Mouse (Mus musculus): ENCODE data around the gene Mlxip. TPM values are rescaled to one million over a fixed set of nuclear protein-coding genes. Genes with fewer than 3 reads are reported as not detected.

Gene Mlxip
- polyA plus RNA-seq (2015; fragmentation: Nextera tagmentation; extraction: Ambion mirVana): 17.3 and 17.4 TPM in 2 replicates

GRCm38 (mm10) chr5:123394303-123394956 lies at the start of gene Mlxip:
Gene Mlxip, plus strand, starts transcription at chr5:123394798.
- Histone ChIP-seq H3K27ac (ENCODE audit: low read length) (peak within 1 kb of the TSS; percentile 93), H3K4me2 (ENCODE audit: low read depth, low read length) (peak within 1 kb of the TSS; percentile 65), H3K4me3 (replicated peaks; ENCODE audit: low read length) (peak within 1 kb of the TSS; percentile 80), H3K4me1 (ENCODE audit: control insufficient read depth, insufficient read depth, low read length) (peaks cover 39% of the 10 kb centered on the region), H3K9me3 (replicated peaks; ENCODE audit: control insufficient read depth, low read length) (no peaks in the 10 kb centered on the region), H3K36me3 (ENCODE audit: control insufficient read depth, insufficient read depth, low read length) (no peaks in the 10 kb centered on the region), H3K27me3 (ENCODE audit: control insufficient read depth, insufficient read depth, low read length) (no peaks in the 10 kb centered on the region), H3K9ac (ENCODE audit: low read length) (peak within 1 kb of the TSS; percentile 87)
- peak; percentile 98 for ATAC-seq (ENCODE audit: insufficient read depth, low FRiP score)
- 0% methylated on average over 48 of the region's 50 CpGs for WGBS

DNA sequence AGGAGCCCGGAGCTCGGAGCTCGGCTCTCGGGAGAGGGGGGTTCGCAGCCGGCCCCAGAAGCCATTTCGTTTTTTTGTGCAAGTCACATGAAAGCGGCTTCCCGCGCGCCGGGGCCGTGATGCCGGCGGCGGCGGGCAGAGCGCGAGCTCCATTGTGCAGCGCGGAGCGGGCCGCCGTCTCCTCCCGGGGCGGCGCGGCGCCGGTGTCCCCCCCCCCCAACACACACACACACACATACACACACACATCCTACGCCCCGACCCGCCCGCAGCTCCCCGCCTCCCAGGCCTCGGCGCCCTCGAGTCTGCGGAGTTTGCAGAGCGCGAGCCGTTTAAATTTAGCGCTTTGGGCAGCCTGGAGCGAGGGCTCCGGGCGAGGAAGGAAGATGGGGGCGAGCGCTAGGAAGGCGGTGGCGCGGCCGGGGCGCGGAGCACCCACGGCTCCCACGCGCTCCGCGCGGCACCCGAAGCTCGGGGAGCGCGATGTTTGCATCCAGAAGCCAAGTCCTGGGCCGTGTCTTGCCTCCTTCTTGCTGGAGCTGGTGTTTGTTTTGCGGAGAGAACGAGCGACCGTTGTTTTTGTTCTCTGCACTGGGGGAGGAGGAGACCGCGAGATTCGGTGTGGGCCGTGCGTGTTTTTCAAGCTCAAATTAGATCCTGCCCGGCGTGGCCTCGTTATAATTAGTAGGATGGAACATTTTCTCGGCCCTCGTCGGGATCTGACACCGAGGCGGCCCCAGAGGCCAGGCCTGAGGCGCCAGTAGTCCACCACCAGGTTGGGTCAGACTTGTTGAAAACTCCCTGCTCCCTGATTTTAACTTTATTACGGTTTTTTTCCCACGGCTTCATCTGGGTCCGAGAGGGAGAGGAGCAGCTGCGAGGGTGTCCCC lies 49.4 kb upstream of the Mlxip start:
- peak overlapping the region; percentile 82 for H3K4me3 ChIP-seq (replicated peaks; ENCODE audit: low read length)
- H3K4me2 ChIP-seq (ENCODE audit: low read depth, low read length): peak overlapping the region; percentile 92
- peak overlapping the region; percentile 98 for H3K27ac ChIP-seq (ENCODE audit: low read length)
- ATAC-seq (ENCODE audit: insufficient read depth, low FRiP score): peak; percentile 41; the same call in 1 of the 2 replicates
- WGBS: under 1% methylated on average over 61 of the region's 87 CpGs
- H3K9me3 ChIP-seq (replicated peaks; ENCODE audit: control insufficient read depth, low read length): no peaks in the 10 kb centered on the region
- H3K9ac ChIP-seq (ENCODE audit: low read length): peak overlapping the region; percentile 95
- H3K4me1 ChIP-seq (ENCODE audit: control insufficient read depth, insufficient read depth, low read length): peaks cover 22% of the 10 kb centered on the region
- no peaks in the 10 kb centered on the region for H3K36me3 ChIP-seq (ENCODE audit: control insufficient read depth, insufficient read depth, low read length)
- no peaks in the 10 kb centered on the region for H3K27me3 ChIP-seq (ENCODE audit: control insufficient read depth, insufficient read depth, low read length)

GRCm38 (mm10) chr5:123345853-123346654 lies 48.5 kb upstream of the Mlxip start:
- peak overlapping the region; percentile 82 for H3K4me3 ChIP-seq (replicated peaks; ENCODE audit: low read length)
- peaks cover 22% of the 10 kb centered on the region for H3K4me1 ChIP-seq (ENCODE audit: control insufficient read depth, insufficient read depth, low read length)
- H3K9me3 ChIP-seq (replicated peaks; ENCODE audit: control insufficient read depth, low read length): no peaks in the 10 kb centered on the region
- no peaks in the 10 kb centered on the region for H3K27me3 ChIP-seq (ENCODE audit: control insufficient read depth, insufficient read depth, low read length)
- ATAC-seq (ENCODE audit: insufficient read depth, low FRiP score): peak; percentile 44; the same call in 1 of the 2 replicates
- H3K4me2 ChIP-seq (ENCODE audit: low read depth, low read length): peak overlapping the region; percentile 92
- peak overlapping the region; percentile 98 for H3K27ac ChIP-seq (ENCODE audit: low read length)
- peak overlapping the region; percentile 95 for H3K9ac ChIP-seq (ENCODE audit: low read length)
- 2% methylated on average over 22 of the region's 22 CpGs for WGBS
- H3K36me3 ChIP-seq (ENCODE audit: control insufficient read depth, insufficient read depth, low read length): no peaks in the 10 kb centered on the region

GRCm38 (mm10) chr5:123346701-123347270 lies 47.8 kb upstream of the Mlxip start:
- no peak for ATAC-seq (ENCODE audit: insufficient read depth, low FRiP score)
- Histone ChIP-seq H3K4me1 (ENCODE audit: control insufficient read depth, insufficient read depth, low read length) (peaks cover 22% of the 10 kb centered on the region), H3K36me3 (ENCODE audit: control insufficient read depth, insufficient read depth, low read length) (no peaks in the 10 kb centered on the region), H3K9me3 (replicated peaks; ENCODE audit: control insufficient read depth, low read length) (no peaks in the 10 kb centered on the region), H3K27me3 (ENCODE audit: control insufficient read depth, insufficient read depth, low read length) (no peaks in the 10 kb centered on the region), H3K4me2 (ENCODE audit: low read depth, low read length) (peak overlapping the region; percentile 92), H3K4me3 (replicated peaks; ENCODE audit: low read length) (peak overlapping the region; percentile 82), H3K9ac (ENCODE audit: low read length) (peak overlapping the region; percentile 95), H3K27ac (ENCODE audit: low read length) (peak overlapping the region; percentile 98)
- WGBS: 57% methylated on average over 7 of the region's 7 CpGs

GRCm38 (mm10) chr5:123347985-123348384 lies 46.6 kb upstream of the Mlxip start:
- WGBS: 74% methylated on average over 2 of the region's 2 CpGs
- no peaks in the 10 kb centered on the region for H3K27me3 ChIP-seq (ENCODE audit: control insufficient read depth, insufficient read depth, low read length)
- no peaks in the 10 kb centered on the region for H3K9me3 ChIP-seq (replicated peaks; ENCODE audit: control insufficient read depth, low read length)
- no peaks in the 10 kb centered on the region for H3K36me3 ChIP-seq (ENCODE audit: control insufficient read depth, insufficient read depth, low read length)
- no peak overlapping the region for H3K4me3 ChIP-seq (replicated peaks; ENCODE audit: low read length)
- ATAC-seq (ENCODE audit: insufficient read depth, low FRiP score): no peak
- H3K27ac ChIP-seq (ENCODE audit: low read length): no peak overlapping the region
- H3K9ac ChIP-seq (ENCODE audit: low read length): no peak overlapping the region
- H3K4me1 ChIP-seq (ENCODE audit: control insufficient read depth, insufficient read depth, low read length): peaks cover 22% of the 10 kb centered on the region
- no peak overlapping the region for H3K4me2 ChIP-seq (ENCODE audit: low read depth, low read length)

DNA sequence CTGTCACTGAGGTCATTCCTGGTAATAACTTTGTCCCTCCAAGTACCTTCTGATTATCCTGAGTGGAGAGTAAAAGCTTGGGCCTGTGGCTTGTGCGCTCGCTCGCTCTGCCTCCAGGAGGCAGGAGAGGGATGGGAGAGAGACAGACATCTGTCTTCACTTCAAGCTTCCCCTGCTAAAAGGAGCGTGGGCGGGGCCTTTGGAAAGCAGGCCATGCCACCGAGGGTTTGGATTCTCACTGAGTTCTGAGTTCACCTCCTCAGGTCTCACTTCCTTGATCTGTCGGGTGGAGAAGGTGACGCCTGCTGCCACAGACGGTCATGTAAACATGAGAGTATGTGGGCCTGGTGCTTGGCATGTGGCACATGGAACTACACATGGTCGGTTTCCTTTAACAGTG lies 44.2 kb upstream of the Mlxip start:
- 64% methylated on average over 10 of the region's 10 CpGs for WGBS
- Histone ChIP-seq H3K4me2 (ENCODE audit: low read depth, low read length) (no peak overlapping the region), H3K4me1 (ENCODE audit: control insufficient read depth, insufficient read depth, low read length) (peaks cover 18% of the 10 kb centered on the region), H3K9ac (ENCODE audit: low read length) (no peak overlapping the region), H3K27ac (ENCODE audit: low read length) (no peak overlapping the region), H3K27me3 (ENCODE audit: control insufficient read depth, insufficient read depth, low read length) (no peaks in the 10 kb centered on the region), H3K36me3 (ENCODE audit: control insufficient read depth, insufficient read depth, low read length) (no peaks in the 10 kb centered on the region), H3K9me3 (replicated peaks; ENCODE audit: control insufficient read depth, low read length) (no peaks in the 10 kb centered on the region), H3K4me3 (replicated peaks; ENCODE audit: low read length) (no peak overlapping the region)
- ATAC-seq (ENCODE audit: insufficient read depth, low FRiP score): no peak

- peak; percentile 91; the same call in 1 of the 2 replicates for ATAC-seq (ENCODE audit: insufficient read depth, low FRiP score)
- H3K9me3 ChIP-seq (replicated peaks; ENCODE audit: control insufficient read depth, low read length): no peaks in the 10 kb centered on the region
- H3K27ac ChIP-seq (ENCODE audit: low read length): peak overlapping the region; percentile 86
- H3K4me2 ChIP-seq (ENCODE audit: low read depth, low read length): 0 out of 2 replicates have a peak overlapping the region, but pooled peaks have one; percentile 21
- peaks cover 5% of the 10 kb centered on the region; the same call in 1 of the 2 replicates for H3K36me3 ChIP-seq (ENCODE audit: control insufficient read depth, insufficient read depth, low read length)
- H3K4me3 ChIP-seq (replicated peaks; ENCODE audit: low read length): no peak overlapping the region
- no peaks in the 10 kb centered on the region for H3K4me1 ChIP-seq (ENCODE audit: control insufficient read depth, insufficient read depth, low read length)
- H3K27me3 ChIP-seq (ENCODE audit: control insufficient read depth, insufficient read depth, low read length): no peaks in the 10 kb centered on the region
- H3K9ac ChIP-seq (ENCODE audit: low read length): peak overlapping the region; percentile 25; the same call in 1 of the 2 replicates
- WGBS: 57% methylated on average over 11 of the region's 11 CpGs
Measured at GRCm38 (mm10) chr5:123355918-123356317, 38.7 kb upstream of the Mlxip start.

- no peak overlapping the region for H3K27ac ChIP-seq (ENCODE audit: low read length)
- ATAC-seq (ENCODE audit: insufficient read depth, low FRiP score): no peak
- H3K36me3 ChIP-seq (ENCODE audit: control insufficient read depth, insufficient read depth, low read length): peaks cover 11% of the 10 kb centered on the region; the same call in 1 of the 2 replicates
- no peak overlapping the region for H3K4me3 ChIP-seq (replicated peaks; ENCODE audit: low read length)
- H3K27me3 ChIP-seq (ENCODE audit: control insufficient read depth, insufficient read depth, low read length): no peaks in the 10 kb centered on the region
- H3K9ac ChIP-seq (ENCODE audit: low read length): no peak overlapping the region
- no peaks in the 10 kb centered on the region for H3K9me3 ChIP-seq (replicated peaks; ENCODE audit: control insufficient read depth, low read length)
- 90% methylated on average over 4 of the region's 4 CpGs for whole genome bisulfite sequencing
- no peaks in the 10 kb centered on the region for H3K4me1 ChIP-seq (ENCODE audit: control insufficient read depth, insufficient read depth, low read length)
- no peak overlapping the region for H3K4me2 ChIP-seq (ENCODE audit: low read depth, low read length)
Measured at GRCm38 (mm10) chr5:123357253-123357652, 37.3 kb upstream of the Mlxip start.

Measured in stomach, embryonic 16.5 days (tissue).